Mouse (Mus musculus) liver, embryonic 12.5 days (tissue): ENCODE results near the gene Podxl. TPM values are rescaled to one million over a fixed set of nuclear protein-coding genes. Genes with fewer than 3 reads are reported as not detected.

Experiments used
- ATAC-seq: fragments of 200-750 bp; cut with Nextera tagmentation; 2 replicates; pipeline ENCODE4 v1.8.0; 2017; ENCODE audit warnings: moderate number of reproducible peaks, mild to moderate bottlenecking, moderate library complexity
- H3K27ac ChIP-seq: fragments of 300-500 bp; sonication (generic); 2 replicates; pipeline ENCODE4 v1.5.1; 2016; ENCODE audit warnings: mild to moderate bottlenecking
- H3K27me3 ChIP-seq: fragments of 300-500 bp; sonication (generic); replicated peaks from 2 replicates; pipeline ENCODE4 v1.6.1; 2016; ENCODE audit warnings: mild to moderate bottlenecking, moderate library complexity
- H3K36me3 ChIP-seq: fragments of 300-500 bp; sonication (generic); 2 replicates; pipeline ENCODE4 v1.6.1; 2016; ENCODE audit warnings: mild to moderate bottlenecking, moderate library complexity
- H3K4me1 ChIP-seq: fragments of 300-500 bp; sonication (generic); 2 replicates; pipeline ENCODE4 v1.6.1; 2016
- H3K4me2 ChIP-seq: fragments of 300-500 bp; sonication (generic); 2 replicates; pipeline ENCODE4 v1.6.1; 2016; ENCODE audit warnings: mild to moderate bottlenecking, moderate library complexity
- H3K4me3 ChIP-seq: fragments of 300-500 bp; sonication (generic); 2 replicates; pipeline ENCODE4 v1.5.1; 2016; ENCODE audit warnings: mild to moderate bottlenecking, moderate library complexity
- H3K9ac ChIP-seq: fragments of 300-500 bp; sonication (generic); 2 replicates; pipeline ENCODE4 v1.6.1; 2016; ENCODE audit warnings: mild to moderate bottlenecking, moderate library complexity
- H3K9me3 ChIP-seq: fragments of 300-500 bp; sonication (generic); replicated peaks from 2 replicates; pipeline ENCODE4 v1.6.1; 2016; ENCODE audit warnings: mild to moderate bottlenecking, moderate library complexity
- WGBS: fragments of 180-500 bp; shearing (Covaris S2); methylation state at CpG from one replicate; pipeline ENCODE4 v1.1.7; 2016; ENCODE audit not compliant: insufficient replicate concordance; 5-methylcytosine and 5-hydroxymethylcytosine counted together
- polyA plus RNA-seq: library from polyadenylated mRNA; unstranded; fragments of >200 nt; fragmentation: Nextera tagmentation; extraction: Ambion mirVana; gene quantifications from 2 replicates; pipeline ENCODE4 v1.2.1, GENCODE M21; 2016

The Podxl gene
- polyA plus RNA-seq: 23.0 and 24.5 TPM in 2 replicates

DNA sequence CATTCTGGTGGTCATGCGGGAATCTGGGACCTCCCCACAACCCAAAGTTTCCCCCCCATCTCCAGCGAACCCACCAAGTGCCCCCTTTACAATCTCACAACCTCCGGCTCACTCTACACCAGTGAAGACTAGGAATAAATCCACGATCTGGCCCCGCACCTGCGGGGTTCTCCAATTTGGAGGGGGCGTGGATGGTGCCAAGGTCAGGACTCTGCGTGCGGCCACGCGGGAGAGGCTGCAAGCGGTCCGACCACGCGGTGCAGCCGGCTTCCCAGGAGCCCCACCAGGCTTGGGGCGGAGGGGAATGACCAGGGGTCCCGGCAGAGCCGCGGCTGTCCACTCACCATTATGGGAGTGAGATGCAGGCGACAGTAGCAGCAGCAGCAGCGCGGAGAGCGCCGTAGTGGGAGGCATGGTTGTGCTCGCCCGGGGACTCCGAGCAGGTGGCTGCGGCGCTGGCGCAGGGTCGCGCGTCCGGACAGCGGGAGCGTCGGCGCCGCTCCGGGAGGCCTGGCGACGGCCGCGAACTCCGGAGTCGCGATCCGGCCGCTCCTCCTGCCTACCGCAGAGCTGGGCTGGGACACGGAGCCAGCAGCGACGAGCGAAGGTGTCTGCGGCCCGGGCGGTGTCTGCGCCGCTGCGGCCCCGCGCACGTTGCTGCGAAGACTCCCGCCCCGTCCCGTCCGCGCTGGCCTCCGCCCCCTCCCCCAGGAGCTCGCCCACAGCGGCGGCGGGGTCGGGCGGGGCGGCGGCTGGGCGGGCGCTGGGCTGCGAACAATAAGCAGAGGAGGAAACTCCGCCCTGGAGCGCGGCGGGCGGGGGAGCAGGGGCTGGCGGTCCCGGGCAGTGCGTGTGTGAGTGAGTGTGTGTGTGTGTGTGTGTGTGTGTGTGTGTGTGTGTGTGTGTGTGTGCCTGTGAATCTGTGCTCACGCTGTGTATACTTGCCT, at the start of gene Podxl:
Podxl (minus strand) TSS at position 747 of the 947 bp plus-strand sequence.
- ATAC-seq: peak; percentile 87
- Histone ChIP-seq H3K4me3 (peak within 1 kb of the TSS; percentile 81), H3K9ac (peak within 1 kb of the TSS; percentile 78), H3K4me2 (peak within 1 kb of the TSS; percentile 94), H3K9me3 (no peaks in the 10 kb centered on the region), H3K27me3 (peaks cover 22% of the 10 kb centered on the region; the same call in 1 of the 2 replicates), H3K4me1 (peaks cover 78% of the 10 kb centered on the region), H3K36me3 (no peaks in the 10 kb centered on the region; the same call in 1 of the 2 replicates), H3K27ac (peak within 1 kb of the TSS; percentile 77)
- under 1% methylated on average over 81 of the region's 91 CpGs for WGBS

DNA sequence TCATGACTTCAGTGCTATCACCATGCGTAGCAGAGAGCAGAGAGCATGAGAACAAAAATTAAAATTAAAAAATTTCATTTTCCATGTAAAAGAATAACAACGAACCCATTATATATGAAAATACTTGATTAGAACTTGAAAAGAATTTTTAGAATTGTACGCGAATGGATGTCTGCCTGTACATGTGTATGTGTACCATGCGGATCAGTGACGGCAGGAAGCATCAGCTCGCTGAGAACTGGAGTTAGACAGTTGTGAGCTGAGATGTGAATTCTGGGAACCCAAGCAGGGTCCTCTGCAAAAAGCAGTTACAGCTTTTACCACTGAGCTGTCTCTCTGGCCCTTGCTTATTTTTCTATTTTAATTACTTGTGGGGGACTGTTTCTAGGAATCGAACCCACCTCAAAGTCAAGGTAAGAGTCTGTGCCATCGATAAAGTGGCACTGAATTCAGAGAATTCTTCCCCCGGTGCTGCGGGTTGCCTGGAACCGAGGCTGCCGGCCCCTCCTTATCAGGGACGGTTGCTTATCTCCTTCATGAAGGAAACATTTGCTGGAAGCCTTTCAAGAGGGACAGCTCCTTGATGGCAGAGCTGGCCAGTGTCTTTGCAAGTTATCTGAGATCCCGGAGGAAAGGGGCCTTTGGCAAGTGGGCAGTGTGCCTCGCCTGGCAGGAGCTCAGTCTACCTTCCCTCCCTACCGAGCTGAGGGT, 48.9 kb upstream of the Podxl start:
- Histone ChIP-seq H3K27me3 (no peaks in the 10 kb centered on the region), H3K27ac (peak overlapping the region; percentile 98), H3K4me3 (peak overlapping the region; percentile 68), H3K4me1 (peaks cover 84% of the 10 kb centered on the region), H3K9ac (peak overlapping the region; percentile 90), H3K9me3 (no peaks in the 10 kb centered on the region), H3K4me2 (peak overlapping the region; percentile 78), H3K36me3 (peaks cover 5% of the 10 kb centered on the region; the same call in 1 of the 2 replicates)
- peak; percentile 80 for ATAC-seq
- 15% methylated on average over 17 of the region's 17 CpGs for WGBS

DNA sequence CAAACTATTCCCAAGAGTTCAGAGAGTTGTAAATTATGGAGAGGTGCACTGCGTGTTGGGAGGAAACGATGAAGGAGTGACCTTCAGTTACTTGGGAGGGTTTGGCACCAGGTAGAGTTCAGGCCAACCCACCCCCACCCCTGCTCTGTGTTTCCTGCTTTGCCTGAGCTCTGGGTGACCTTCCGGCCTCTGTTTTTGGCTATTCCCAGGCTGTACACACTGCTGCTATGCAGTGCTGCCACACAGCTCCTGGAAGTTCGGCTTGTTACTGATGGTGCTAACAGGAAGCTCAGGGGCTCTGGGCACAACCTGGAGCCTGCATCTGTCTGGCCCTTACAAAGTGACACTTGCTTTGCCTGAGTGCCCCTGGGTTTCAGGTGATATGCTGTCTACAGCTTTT, 42.6 kb upstream of the Podxl start:
- no peak for ATAC-seq
- no peaks in the 10 kb centered on the region for H3K36me3 ChIP-seq
- H3K4me3 ChIP-seq: no peak overlapping the region
- 70% methylated on average over 4 of the region's 4 CpGs for WGBS
- no peak overlapping the region for H3K9ac ChIP-seq
- no peak overlapping the region for H3K4me2 ChIP-seq
- H3K9me3 ChIP-seq: no peaks in the 10 kb centered on the region
- peaks cover 75% of the 10 kb centered on the region for H3K4me1 ChIP-seq
- H3K27me3 ChIP-seq: 0 out of 2 replicates have a peak, but pooled peaks cover 1% of the 10 kb centered on the region
- H3K27ac ChIP-seq: no peak overlapping the region

DNA sequence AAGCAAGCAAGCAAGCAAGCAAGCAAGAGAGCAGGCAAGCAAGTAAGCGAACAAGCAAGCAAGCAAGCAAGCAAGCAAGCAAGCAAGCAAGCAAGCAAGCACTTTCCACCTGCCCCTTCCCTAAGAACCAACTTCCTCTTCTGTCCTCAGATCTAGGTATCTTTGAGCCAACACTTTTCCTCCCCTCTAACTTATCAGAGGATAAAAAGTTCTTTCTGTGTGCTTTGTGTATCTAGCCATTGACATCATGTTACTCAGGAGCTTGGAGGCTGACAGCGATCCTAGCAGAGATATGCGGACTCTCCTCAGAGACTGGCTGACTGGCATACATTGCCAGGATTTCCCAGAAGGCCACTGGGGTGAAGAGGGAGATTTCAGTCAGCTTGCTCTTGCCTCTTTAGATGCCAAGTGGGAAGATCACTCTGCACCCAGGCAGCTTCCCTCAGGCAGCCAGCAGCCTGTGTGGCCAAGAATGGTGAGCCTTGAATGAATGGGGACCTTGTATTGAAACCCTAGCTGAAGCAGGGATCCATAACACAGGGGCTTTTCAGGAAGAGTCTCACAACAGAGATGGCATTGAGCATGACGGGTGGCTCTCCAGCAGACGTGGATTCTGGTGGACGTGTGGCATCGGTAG, 41.0 kb upstream of the Podxl start:
- peaks cover 9% of the 10 kb centered on the region; the same call in 1 of the 2 replicates for H3K27me3 ChIP-seq
- H3K27ac ChIP-seq: no peak overlapping the region
- H3K36me3 ChIP-seq: no peaks in the 10 kb centered on the region
- no peak for ATAC-seq
- H3K9me3 ChIP-seq: no peaks in the 10 kb centered on the region
- no peak overlapping the region for H3K9ac ChIP-seq
- no peak overlapping the region for H3K4me3 ChIP-seq
- H3K4me2 ChIP-seq: no peak overlapping the region
- peaks cover 62% of the 10 kb centered on the region for H3K4me1 ChIP-seq
- WGBS: 76% methylated on average over 7 of the region's 7 CpGs

GRCm38 (mm10) chr6:31602489-31602888, 38.7 kb upstream of the Podxl start:
- H3K36me3 ChIP-seq: no peaks in the 10 kb centered on the region
- peak overlapping the region; percentile 51 for H3K9ac ChIP-seq
- H3K4me3 ChIP-seq: no peak overlapping the region
- peak; percentile 33; the same call in 1 of the 2 replicates for ATAC-seq
- no peaks in the 10 kb centered on the region for H3K9me3 ChIP-seq
- H3K4me1 ChIP-seq: peaks cover 77% of the 10 kb centered on the region
- H3K4me2 ChIP-seq: peak overlapping the region; percentile 32
- 33% methylated on average over 4 of the region's 4 CpGs for WGBS
- peak overlapping the region; percentile 27; the same call in 1 of the 2 replicates for H3K27ac ChIP-seq
- peaks cover 9% of the 10 kb centered on the region; the same call in 1 of the 2 replicates for H3K27me3 ChIP-seq

DNA sequence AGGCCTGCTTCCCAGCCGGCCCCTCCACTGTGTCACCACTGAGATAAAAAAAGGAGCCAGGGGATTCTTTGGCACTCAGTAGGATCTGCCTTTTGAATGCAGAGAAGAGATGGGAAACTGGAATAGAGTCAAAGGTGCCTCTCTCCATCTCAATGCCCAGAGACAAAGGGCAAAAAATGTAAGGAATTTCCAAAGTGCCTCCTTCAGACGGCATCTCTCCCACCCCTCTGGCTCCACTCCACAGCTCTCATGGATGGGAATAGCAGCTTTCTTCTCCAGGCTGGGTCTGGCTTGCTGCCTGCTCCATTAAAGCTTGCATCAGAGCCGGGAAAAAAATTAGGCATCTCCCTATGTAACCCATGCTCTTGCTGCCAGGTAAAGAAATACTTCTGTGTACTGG, 37.4 kb upstream of the Podxl start:
- no peaks in the 10 kb centered on the region for H3K9me3 ChIP-seq
- peaks cover 9% of the 10 kb centered on the region; the same call in 1 of the 2 replicates for H3K27me3 ChIP-seq
- 65% methylated on average over 3 of the region's 3 CpGs for WGBS
- no peak overlapping the region for H3K4me2 ChIP-seq
- no peak overlapping the region; the same call in 1 of the 2 replicates for H3K27ac ChIP-seq
- no peak overlapping the region for H3K4me3 ChIP-seq
- no peaks in the 10 kb centered on the region for H3K36me3 ChIP-seq
- no peak overlapping the region for H3K9ac ChIP-seq
- no peak for ATAC-seq
- peaks cover 77% of the 10 kb centered on the region for H3K4me1 ChIP-seq

GRCm38 (mm10) chr6:31599863-31600262, 36.1 kb upstream of the Podxl start:
- Histone ChIP-seq H3K4me2 (no peak overlapping the region), H3K9me3 (no peaks in the 10 kb centered on the region), H3K4me1 (peaks cover 73% of the 10 kb centered on the region), H3K4me3 (no peak overlapping the region), H3K9ac (no peak overlapping the region), H3K27ac (no peak overlapping the region), H3K36me3 (no peaks in the 10 kb centered on the region), H3K27me3 (peaks cover 9% of the 10 kb centered on the region; the same call in 1 of the 2 replicates)
- 69% methylated on average over 3 of the region's 3 CpGs for WGBS
- no peak for ATAC-seq

GRCm38 (mm10) chr6:31598349-31598911, 34.6 kb upstream of the Podxl start:
- no peaks in the 10 kb centered on the region for H3K36me3 ChIP-seq
- H3K4me2 ChIP-seq: peak overlapping the region; percentile 27
- H3K9ac ChIP-seq: no peak overlapping the region
- no peak overlapping the region for H3K4me3 ChIP-seq
- H3K9me3 ChIP-seq: no peaks in the 10 kb centered on the region
- peak overlapping the region; percentile 60 for H3K27ac ChIP-seq
- peaks cover 77% of the 10 kb centered on the region for H3K4me1 ChIP-seq
- 0 out of 2 replicates have a peak, but pooled peaks have one; percentile 59 for ATAC-seq
- H3K27me3 ChIP-seq: peaks cover 9% of the 10 kb centered on the region; the same call in 1 of the 2 replicates
- WGBS: 14% methylated on average over 6 of the region's 6 CpGs

- H3K36me3 ChIP-seq: no peaks in the 10 kb centered on the region
- no peak for ATAC-seq
- H3K9me3 ChIP-seq: no peaks in the 10 kb centered on the region
- no peak overlapping the region for H3K9ac ChIP-seq
- H3K27me3 ChIP-seq: peaks cover 9% of the 10 kb centered on the region; the same call in 1 of the 2 replicates
- no peak overlapping the region for H3K4me3 ChIP-seq
- 66% methylated on average over 4 of the region's 4 CpGs for whole genome bisulfite sequencing
- H3K27ac ChIP-seq: peak overlapping the region; percentile 3; the same call in 1 of the 2 replicates
- no peak overlapping the region for H3K4me2 ChIP-seq
- H3K4me1 ChIP-seq: peaks cover 77% of the 10 kb centered on the region
Observed at GRCm38 (mm10) chr6:31597136-31597460, 33.3 kb upstream of the Podxl start.

- Histone ChIP-seq H3K4me2 (no peak overlapping the region), H3K27me3 (peaks cover 9% of the 10 kb centered on the region; the same call in 1 of the 2 replicates), H3K4me3 (no peak overlapping the region), H3K9me3 (no peaks in the 10 kb centered on the region), H3K4me1 (peaks cover 77% of the 10 kb centered on the region), H3K27ac (peak overlapping the region; percentile 3; the same call in 1 of the 2 replicates), H3K9ac (no peak overlapping the region), H3K36me3 (no peaks in the 10 kb centered on the region)
- ATAC-seq: no peak
- whole genome bisulfite sequencing: 74% methylated on average over 20 of the region's 20 CpGs
Observed at GRCm38 (mm10) chr6:31596346-31597135, 32.8 kb upstream of the Podxl start.
